8 mouse cellular contexts compared by ENCODE assay signal in the genomic region with DNA sequence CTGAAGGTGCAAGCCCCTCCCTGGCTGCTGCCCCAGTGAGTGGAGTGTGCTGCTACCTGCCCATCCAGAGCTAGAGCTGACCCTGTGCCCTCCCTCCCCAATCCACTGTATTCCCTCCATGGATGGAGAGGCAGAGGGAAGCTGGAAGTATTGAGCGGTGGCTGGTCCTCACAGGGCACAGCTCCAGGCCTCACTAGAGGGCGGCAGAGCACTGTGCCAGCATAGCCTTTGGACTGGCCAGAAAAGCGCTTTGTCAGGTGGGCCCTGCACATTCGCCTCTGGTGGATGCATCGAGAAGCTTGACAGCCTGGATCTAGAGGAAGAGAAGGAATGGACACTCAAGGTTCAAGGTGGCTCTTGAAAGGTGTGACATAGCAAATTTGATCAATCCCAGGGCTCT. TPM values are rescaled to one million over a fixed set of nuclear protein-coding genes. Genes with fewer than 3 reads are reported as not detected.
A peak's percentile ranks its signal among the peaks of the same experiment; 100 is the strongest.
DNase-seq lines count a peak whose midpoint lies in the region; ATAC-seq lines count a peak whose summit lies in the region.

No protein-coding gene starts in this region.

- H3K4me1 ChIP-seq in forebrain, embryonic 15.5 days = peaks cover under 1% of the 10 kb centered on the region; the same call in 1 of the 2 replicates
- H3K4me1 ChIP-seq in hindbrain, embryonic 15.5 days (replicated peaks) = peaks cover 5% of the 10 kb centered on the region; the same call in 1 of the 2 replicates

- H3K4me2 ChIP-seq in forebrain, embryonic 15.5 days (replicated peaks) = no peak overlapping the region
- no peak overlapping the region for H3K4me2 ChIP-seq in hindbrain, embryonic 15.5 days

- H3K4me3 ChIP-seq in forebrain, embryonic 15.5 days = no peak overlapping the region
- no peak overlapping the region for H3K4me3 ChIP-seq in hindbrain, embryonic 15.5 days

- H3K9ac ChIP-seq in forebrain, embryonic 15.5 days (replicated peaks) = no peak overlapping the region
- no peak overlapping the region for H3K9ac ChIP-seq in hindbrain, embryonic 15.5 days

- 6% methylated on average over 5 of the region's 5 CpGs for WGBS in forebrain, embryonic 15.5 days
- WGBS in hindbrain, embryonic 15.5 days = 13% methylated on average over 5 of the region's 5 CpGs

- peak; percentile 83 for DNase-seq in NIH3T3 (ENCODE audit: low read depth)
- DNase-seq in cerebellum, adult 11 months = peak; percentile 43
- DNase-seq in layer of hippocampus, postnatal 25 days (ENCODE audit: extremely low spot score in 1 of 2, low spot score in 1 of 2) = peak; percentile 40 to 68
- DNase-seq in lung, postnatal 25 days (ENCODE audit: low spot score) = peak; percentile 41
- peak; percentile 70 to 77 for DNase-seq in right cerebral cortex, adult 2 months (ENCODE audit: low spot score in 2 of 2)

- no peaks in the 10 kb centered on the region for H3K9me3 ChIP-seq in forebrain, embryonic 15.5 days
- no peaks in the 10 kb centered on the region for H3K9me3 ChIP-seq in hindbrain, embryonic 15.5 days

- H3K36me3 ChIP-seq in forebrain, embryonic 15.5 days = no peaks in the 10 kb centered on the region
- H3K36me3 ChIP-seq in hindbrain, embryonic 15.5 days = no peaks in the 10 kb centered on the region

- H3K27me3 ChIP-seq in forebrain, embryonic 15.5 days = no peaks in the 10 kb centered on the region
- no peaks in the 10 kb centered on the region for H3K27me3 ChIP-seq in hindbrain, embryonic 15.5 days

- H3K27ac ChIP-seq in forebrain, embryonic 15.5 days (replicated peaks) = no peak overlapping the region
- no peak overlapping the region for H3K27ac ChIP-seq in hindbrain, embryonic 15.5 days (replicated peaks)

- peak; percentile 83 for ATAC-seq in forebrain, embryonic 15.5 days (replicated peaks)
- ATAC-seq in hindbrain, embryonic 15.5 days (ENCODE audit: low FRiP score, low read depth) = peak; percentile 90
- no peak for ATAC-seq in erythroblast, adult 5-6 weeks (replicated peaks; ENCODE audit: low FRiP score, poor library complexity, severe bottlenecking)

RNA-seq across cellular contexts. Expression of gene Kif12, which starts 9.6 kb away (rescaled TPM):
- not detected in 2 replicates for polyA plus RNA-seq in forebrain, embryonic 15.5 days (2015; fragmentation: Nextera tagmentation; extraction: Ambion mirVana)
- polyA plus RNA-seq in hindbrain, embryonic 15.5 days (2015; fragmentation: Nextera tagmentation; extraction: Ambion mirVana) = 0.09 and 0.10 TPM in 2 replicates
- not detected for total RNA-seq in layer of hippocampus, postnatal 25 days (2021)
- total RNA-seq in erythroblast, adult 5-6 weeks (2015; ENCODE audit: low replicate concordance) = not detected in 2 replicates
- not detected in 2 replicates for total RNA-seq in erythroblast, adult 5-6 weeks (2017; ENCODE audit: low replicate concordance)

RNA-seq across cellular contexts. Expression of gene Ambp, which starts 27.0 kb away (rescaled TPM):
- polyA plus RNA-seq in forebrain, embryonic 15.5 days (2015; fragmentation: Nextera tagmentation; extraction: Ambion mirVana) = 2.1 TPM in 1 of 2 replicates, not detected in the other
- 0.12 and 1.1 TPM in 2 replicates for polyA plus RNA-seq in hindbrain, embryonic 15.5 days (2015; fragmentation: Nextera tagmentation; extraction: Ambion mirVana)
- total RNA-seq in layer of hippocampus, postnatal 25 days (2021) = not detected
- total RNA-seq in erythroblast, adult 5-6 weeks (2015; ENCODE audit: low replicate concordance) = not detected in 2 replicates
- total RNA-seq in erythroblast, adult 5-6 weeks (2017; ENCODE audit: low replicate concordance) = not detected in 2 replicates

RNA-seq across cellular contexts. Expression of gene Col27a1, which starts 32.2 kb away (rescaled TPM):
- 1.3 and 1.4 TPM in 2 replicates for polyA plus RNA-seq in forebrain, embryonic 15.5 days (2015; fragmentation: Nextera tagmentation; extraction: Ambion mirVana)
- 2.2 and 3.3 TPM in 2 replicates for polyA plus RNA-seq in hindbrain, embryonic 15.5 days (2015; fragmentation: Nextera tagmentation; extraction: Ambion mirVana)
- 1 to 10 TPM; 3.0 to 4.7 TPM for total RNA-seq in layer of hippocampus, postnatal 25 days (2021)
- total RNA-seq in erythroblast, adult 5-6 weeks (2015; ENCODE audit: low replicate concordance) = 0.96 TPM in 1 of 2 replicates, not detected in the other
- not detected in 2 replicates for total RNA-seq in erythroblast, adult 5-6 weeks (2017; ENCODE audit: low replicate concordance)
